Mouse (Mus musculus) layer of hippocampus, adult 8-10 months (tissue): ENCODE measurements at regions not wholly inside any gene's neighbourhood (a gene's known extent, or its start where the extent isn't known, plus 50 kb on each side); places are given as distances from the start of the nearest gene placed in this dataset.

ENCODE experiments used
- DNase-seq, 2 experiments: peaks; one replicate each; pipeline ENCODE4 v3.0.0; 2022; ENCODE audit warnings: low spot score in 2 of 2

- DNase-seq, result peak; percentile 6 to 8
Observed at GRCm38 (mm10) chr12:19387706-19388105, 566.6 kb upstream of the Gm21863 start.
